Mouse (Mus musculus) retina, adult 2 months (tissue): ENCODE measurements at regions not wholly inside any gene's neighbourhood (a gene's known extent, or its start where the extent isn't known, plus 50 kb on each side); places are given as distances from the start of the nearest gene placed in this dataset.

Source experiments
- DNase-seq: peaks from one replicate; pipeline ENCODE4 v3.0.0-alpha.2; 2012; ENCODE audit warnings: low read depth, low spot score

DNA sequence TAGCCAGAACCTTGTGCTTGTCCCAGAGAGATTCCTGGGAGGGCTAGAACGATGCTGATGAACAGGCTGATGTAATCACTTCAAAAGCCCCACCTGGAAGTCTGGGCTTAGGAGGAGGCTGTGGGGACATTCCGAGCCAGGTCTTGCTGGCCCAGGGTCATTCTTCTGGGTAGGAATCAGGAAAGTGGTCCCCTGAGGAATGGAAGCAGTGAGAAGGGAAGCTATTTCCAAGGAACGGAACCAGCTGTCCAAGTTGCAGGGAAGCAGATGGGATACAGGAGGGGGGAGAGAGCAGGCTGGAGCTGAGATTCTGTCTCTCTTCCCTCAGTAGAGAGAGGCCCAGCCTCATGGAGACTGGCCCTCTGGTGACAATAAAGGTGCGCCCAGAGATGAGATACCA, 243.9 kb downstream of the Tcf7l2 start:
- DNase-seq, result no peak

DNA sequence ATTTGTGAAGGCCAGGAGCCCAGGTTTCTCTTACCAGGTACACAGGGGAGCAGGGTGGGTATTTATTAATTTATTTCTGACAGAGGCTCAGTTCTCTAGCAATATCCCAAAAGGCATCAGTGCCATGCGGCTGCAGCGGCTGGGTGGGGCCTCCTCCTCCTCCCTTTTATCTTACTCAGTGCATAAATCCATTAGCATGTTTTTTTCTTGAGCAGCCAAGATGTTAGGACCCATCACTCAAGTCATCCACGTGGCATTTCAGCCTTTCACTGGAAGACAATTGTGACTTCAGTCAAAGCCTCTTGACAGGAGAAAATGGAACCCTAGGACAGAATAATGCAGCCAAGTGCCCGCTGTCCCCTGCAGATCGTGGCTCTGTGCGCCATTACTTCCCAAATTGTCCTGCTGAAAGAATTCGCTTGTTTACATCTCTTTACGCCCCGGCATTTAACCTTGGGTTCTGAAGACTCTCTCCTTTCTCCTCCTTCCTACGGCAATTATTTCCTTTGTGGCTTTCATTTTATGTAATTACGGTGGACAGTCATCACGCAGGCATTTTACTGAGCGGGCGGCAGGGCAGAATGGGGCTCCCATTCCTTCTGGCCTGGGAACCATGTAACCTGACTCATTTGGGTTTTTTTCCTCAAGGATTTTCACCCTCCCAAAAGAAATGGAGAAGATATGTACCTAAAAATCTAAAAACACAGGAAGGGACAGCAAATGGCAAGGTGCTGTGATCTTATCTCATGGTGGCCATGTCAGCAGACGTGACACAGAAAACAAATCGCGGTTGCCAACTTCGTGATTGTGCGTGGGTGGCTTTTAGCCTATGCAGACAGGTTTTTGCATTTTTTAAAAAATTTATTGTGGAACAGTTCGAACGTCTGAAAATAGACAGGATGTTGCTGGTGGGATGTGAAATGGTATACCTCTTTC, 250.4 kb downstream of the Tcf7l2 start:
- no peak for DNase-seq

DNA sequence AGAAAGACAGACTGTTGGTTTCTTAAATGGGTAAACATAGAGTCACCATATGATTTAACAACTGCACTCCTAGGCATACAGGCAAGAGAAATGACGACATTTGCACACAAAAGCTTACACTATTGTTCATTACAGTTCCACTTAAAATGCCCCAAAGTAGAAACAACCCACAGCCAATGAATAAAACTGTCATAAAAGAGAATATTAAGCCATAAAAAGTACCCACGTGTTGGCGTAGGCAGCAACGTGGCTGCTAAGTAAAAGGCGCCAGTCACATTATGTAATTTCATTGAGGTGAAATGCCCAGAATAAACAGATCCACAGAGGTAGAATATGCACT, 251.1 kb downstream of the Tcf7l2 start:
- no peak for DNase-seq

DNA sequence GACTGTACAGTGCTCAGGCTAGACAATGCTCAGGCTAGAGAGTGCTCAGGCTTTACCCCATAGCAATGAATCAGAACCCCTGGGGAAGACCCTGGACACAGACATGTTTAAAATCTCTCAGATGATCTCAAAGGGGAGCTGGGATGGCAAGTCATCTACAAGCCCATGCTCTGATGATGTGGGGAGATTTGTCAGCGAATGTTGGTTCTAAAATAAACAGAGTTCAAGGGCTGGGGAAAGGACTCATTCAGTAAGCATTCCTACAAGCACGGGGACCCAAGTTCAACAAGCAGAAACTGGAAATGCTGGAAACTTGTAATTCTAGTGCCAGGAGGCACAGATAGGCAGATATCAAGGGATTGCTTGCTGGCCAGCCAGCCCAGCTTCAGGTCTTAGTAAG, 254.1 kb downstream of the Tcf7l2 start:
- DNase-seq, result no peak

DNA sequence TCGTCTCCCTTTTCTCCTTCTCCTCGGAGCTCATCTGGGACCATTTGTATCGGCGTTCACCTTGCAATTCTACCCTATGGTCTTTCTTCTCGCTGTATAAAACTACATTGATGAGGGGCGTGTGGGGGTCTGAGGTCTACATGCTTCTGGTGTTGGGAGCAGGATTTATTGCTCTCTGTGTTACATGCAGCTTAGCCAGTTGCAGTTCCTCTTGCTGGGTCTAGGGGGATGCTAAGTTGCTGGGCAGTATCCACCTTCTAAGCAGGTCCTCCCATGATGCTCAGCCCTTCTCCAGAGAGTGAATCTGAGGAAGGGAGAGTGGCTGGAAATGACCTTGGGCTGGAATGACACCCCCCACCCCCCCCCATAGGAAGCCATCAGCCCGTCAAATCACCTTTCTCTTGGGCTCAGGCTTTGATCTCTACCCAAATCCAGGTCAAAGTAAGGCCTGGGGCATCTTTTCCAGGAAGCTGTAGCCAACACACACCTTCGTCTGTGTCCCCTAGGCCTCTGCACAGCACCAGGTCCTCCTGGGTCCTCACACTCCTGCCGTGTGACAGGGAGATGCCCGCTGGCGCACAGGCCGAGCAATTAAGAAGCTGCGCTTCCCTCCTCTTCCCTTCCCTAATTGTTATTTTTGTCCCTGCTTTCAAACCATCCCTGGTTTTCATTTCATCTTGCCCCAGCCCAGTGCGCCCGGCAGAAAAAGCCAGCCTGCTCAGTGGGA, 257.0 kb downstream of the Tcf7l2 start:
- no peak for DNase-seq

DNA sequence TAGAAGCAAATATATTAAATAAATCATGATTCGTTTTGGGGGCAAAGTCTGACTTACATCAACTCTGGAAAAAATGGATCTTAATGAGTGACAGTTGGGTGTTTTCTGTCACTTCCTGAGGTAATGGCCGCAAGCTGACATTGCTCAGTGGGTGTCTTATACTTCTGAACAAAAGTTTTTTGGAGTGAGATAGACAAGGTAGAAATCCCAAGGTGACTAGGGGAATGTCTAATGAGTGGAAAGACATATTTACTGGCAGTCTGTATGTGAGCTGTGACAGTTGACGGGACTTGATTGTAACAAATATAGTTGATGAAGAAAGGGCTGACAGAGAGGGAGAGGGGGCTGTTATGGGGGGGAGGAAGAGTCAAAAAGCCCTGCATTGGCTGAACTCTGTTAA, 257.8 kb downstream of the Tcf7l2 start:
- no peak for DNase-seq

DNA sequence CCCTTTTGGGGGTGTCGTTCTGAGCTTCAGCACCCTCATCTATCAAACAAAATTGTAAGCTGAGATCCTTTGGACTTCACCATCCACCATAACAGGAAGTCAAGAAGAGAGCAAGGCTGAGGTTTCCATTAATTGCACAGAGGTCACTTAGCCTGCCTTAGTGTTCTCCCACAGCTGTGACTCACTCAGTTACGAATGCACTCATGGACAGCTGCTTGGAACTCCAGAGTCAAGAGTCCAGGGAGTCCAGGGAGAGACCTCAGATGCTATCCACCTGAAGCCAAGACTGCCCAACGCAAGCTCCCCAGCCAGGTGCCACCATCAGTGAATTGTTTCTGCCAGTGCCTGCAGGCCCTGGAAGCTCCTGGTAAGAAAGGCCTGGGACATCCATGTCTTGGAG, 259.8 kb downstream of the Tcf7l2 start:
- no peak for DNase-seq

DNA sequence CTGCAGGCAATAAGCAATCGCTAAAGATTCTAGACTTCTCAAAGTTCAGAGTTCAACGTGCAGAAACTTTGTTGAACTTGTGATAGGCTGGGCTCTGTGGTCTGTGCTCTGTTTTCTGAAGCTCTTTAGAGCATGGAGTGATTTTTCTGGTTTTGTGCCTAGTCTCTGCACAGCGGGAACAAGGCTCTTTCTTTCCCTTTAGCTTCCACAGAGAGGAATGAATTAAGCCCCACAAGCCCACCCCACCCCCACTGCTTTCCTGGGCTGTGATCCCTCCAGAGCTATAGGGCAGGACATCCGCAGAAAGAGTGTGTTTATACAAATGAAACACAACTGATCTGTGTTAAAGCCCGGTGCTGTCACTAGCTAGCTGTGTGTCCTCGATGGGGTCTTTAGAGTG, 264.3 kb downstream of the Tcf7l2 start:
- DNase-seq, result no peak

DNA sequence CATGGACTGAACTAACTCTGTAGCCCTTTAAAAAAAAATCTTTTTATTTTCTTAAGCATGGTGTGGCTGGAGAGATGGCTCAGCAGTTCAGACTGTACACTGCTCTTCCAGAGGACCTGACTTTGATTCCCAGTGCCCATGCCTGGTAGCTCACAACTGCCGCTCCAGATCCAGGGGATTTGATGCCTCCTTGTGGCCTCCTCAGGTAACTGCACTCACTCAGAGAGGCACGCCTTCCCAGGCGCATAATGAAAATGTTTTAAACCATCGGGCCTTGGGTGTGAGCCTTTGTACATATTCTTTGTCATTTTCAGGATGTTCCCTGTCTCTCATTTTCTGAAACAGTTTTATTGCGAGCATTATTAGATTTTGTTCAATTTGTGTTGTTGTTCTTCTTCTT, 265.8 kb downstream of the Tcf7l2 start:
- no peak for DNase-seq

DNA sequence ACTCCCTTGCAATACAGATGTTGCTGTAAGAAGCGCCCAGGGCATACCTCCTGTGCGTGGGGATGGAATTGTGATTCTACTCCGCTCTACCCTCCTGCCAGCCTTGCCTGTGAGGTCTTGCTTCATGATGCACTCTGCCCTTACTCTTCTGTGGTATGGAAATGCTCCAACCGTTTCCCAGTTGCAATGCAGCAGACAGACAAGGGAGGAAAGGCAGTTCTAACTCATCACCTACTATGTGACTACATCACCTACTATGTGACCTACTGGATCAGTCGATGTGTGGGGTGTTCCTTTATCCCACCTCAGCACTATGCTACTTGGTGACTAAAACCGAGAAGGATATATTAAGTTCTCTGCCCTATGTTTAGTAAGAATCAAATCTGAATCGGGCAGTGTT, 269.1 kb downstream of the Tcf7l2 start:
- no peak for DNase-seq

DNA sequence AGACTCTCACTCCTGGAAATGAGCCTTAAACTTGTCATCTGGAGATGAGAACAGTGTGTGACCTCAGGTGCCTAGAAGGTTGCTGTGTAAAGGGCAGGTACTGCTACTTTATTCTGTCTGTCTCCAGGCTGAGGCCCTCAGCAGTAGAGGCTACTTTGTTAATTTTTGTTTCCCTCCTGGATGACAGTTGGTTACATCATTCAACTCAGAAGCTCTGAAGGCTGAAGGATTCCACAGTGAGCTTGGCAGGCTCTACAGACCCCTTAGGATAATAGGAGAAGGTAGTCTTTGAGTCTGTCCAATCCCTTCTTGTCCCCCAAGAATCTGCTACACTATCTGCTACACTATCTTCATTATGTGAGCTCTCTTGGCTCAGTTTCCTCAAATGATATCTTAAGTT, 269.7 kb downstream of the Tcf7l2 start:
- DNase-seq, result no peak

DNA sequence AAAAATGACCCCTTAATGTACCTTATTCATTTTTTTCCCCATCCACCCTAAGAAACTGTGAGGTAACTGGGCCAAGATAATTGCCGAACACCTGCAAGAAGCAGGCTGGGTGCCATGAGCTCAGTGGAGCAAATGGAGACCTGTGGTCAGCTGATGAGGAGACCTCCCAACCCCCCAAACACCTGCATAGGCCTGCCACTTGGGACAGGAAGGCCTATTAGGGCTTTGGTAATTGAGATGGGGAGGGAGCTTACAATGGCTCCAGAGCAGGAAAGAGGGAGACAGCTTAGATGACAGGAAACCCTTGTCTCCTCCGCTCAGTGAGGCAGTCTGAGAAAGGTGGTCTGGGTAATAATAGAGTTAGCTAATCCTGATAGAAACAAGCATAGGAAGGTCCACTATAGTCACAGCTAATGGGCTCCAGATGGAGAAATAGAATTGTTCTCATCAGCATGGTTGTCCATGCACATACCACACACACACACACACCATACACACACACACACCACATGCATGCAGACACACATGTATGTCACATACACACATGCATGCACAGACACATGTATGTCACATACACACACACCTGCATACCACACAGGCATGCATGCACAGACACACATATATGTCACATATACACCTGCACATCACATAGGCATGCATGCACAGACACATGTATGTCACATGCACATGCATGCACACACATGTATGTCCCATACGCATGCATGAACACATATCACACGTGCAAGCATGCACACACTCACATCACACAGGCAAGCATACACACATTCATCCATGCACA, 270.2 kb upstream of the Habp2 start:
- no peak for DNase-seq

DNA sequence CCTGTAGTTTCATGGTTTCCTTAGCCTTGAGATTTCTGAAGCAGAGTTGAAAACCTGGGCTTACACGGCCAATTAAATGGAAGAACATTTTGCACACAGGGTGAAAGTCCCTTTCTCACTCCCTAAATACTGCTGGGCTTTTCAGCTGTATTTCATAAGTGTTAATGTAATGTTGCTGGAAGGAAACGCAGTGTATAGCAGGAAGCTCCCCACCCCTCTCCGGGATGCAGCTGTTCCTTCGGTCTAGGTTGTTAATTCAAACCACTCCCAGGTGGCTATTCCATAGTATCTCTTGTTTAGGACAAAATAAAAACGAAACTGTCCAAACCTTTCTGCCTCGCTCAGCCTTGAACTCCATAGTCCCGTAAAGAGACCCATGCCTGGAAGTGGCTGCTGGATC, 269.4 kb upstream of the Habp2 start:
- no peak for DNase-seq

DNA sequence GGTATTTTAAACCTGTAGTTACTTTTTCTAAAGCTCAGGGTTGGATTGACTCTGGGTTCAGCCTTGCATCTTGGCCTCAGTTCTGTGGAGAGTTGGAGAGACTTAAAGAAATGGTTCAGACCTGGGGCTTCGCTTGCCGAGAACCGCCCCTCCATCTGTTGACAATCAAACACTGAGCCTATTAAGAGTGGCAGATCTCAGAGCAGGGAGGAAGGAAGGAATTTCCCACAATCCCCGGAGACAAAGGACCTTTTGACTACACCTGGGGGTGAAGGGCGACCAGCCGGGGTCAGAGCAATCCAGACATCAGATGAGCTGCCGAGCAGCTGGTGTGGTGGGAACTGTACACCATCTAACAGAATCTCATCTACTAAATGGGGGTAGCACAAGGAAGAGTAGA, 267.8 kb upstream of the Habp2 start:
- DNase-seq, result no peak

DNA sequence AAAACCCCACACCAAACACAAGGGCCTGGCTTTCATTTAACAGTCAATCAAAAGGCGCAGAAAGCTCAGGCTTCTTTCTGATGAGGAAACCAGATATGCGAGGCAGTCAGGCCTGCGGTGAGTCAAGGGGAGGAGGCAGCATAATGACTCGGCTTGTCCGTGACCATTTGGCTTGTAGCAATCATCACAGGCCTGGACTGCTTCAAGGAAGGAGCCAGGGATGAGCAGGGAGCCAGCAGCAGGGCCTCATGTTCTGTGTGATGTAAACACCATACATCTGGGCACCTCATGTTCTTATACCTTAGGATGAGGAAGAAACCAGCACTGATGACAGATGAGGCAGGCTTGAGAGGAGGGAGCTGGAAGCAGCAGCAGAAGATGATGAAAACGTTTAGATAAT, 264.6 kb upstream of the Habp2 start:
- DNase-seq, result no peak

DNA sequence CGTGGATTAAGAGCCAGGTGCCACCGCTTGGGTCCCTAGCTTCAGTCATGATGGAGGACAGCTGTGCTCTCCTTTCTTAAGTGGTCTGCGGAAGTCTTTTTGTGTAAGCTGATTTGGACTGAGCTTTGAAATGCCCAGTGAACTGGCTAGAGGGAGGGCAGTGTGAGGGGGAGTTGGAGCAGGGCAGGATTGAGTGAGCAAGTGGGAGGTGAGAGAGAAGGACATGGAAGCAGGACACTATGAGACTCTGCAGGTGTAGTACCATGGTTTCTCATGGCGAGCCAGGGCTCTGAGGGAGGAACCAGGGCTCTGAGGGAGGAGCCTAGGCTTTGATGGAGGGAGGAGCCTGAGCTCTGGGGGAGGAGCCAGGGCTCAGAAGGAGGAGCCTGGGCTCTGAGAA, 262.3 kb upstream of the Habp2 start:
- no peak for DNase-seq

DNA sequence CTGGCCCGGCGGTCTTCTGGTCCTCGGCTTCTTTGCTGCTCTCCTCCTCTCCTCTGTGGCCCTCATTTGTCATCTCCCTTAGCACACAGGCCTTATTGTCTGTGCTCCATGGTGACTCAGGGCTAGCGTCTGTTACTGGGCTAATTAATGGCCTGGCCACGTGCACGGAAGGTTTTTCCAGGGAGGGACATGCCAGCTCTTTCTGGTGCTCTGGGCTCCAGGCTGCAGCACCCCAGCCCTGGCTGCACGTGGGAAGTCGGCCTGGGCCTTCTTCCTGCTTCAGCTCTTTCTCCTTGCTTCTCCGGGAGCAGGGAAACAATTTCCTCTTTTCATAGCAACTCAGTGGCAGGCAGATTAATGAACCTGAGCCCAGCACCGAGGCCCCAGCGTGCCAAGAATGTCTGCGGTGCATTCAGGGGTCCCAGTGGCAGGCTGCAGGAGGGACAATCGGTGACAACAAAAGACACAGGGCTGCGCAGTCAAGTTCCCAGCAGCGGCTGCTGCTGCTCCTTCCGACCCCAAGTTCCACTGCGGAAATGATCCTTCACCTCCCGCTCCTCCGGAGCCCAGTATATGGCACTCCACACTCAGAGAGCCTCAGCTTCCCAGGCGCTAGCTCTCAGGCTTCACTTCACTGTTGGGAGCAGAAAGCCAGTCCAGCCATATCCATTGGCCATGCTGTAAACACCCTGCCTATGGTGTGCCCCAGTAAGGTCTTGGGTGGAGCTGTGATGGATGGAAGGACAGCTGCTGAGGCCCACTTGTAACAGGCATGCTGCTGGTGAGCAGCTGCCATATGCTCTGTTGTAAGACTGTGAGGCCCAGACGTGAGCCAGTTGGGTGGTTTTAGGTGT, 257.3 kb upstream of the Habp2 start:
- no peak for DNase-seq

DNA sequence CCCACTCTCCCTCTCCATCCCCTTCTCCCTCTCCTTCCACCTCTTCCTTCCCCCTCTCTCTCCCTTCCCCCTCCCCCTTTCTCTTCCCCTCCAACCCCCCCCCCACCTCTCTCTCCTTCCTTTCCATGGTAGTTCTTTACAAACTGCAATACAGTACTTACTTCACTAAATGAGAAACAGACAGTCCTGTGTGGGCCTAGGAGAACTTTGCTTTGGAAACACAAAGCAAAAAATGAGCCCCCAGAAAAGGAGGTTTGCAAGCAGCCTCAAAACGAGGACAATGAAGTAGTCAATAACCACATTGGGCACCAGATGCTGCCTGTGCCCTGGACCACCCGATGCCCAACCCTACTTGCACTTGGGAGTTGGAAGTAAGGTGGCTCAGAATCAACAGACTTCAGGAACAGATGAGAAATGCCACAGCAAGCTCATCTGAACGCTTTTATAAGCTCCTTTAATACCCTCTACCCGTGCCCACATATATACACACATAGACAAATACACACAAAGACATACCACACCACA, 256.5 kb upstream of the Habp2 start:
- no peak for DNase-seq

DNA sequence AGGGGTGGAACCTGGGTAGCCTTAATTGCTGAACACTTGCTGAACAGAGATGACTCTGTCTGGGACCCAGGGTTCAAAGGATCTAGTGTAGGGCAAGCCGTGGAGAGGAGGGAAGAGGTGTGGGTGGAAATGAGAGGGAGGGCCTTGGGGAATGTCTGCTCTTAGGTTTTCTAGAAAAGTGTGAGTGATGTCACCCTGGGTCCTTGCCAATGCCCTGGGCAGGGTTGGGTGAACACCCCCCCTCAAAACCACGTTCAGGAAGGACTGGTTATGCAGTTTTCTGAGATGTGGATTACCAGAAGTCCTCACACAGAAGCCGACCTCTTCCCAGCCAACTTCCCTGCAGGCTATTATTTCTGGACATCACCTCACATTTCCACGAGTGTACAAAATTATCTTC, 252.4 kb upstream of the Habp2 start:
- no peak for DNase-seq

DNA sequence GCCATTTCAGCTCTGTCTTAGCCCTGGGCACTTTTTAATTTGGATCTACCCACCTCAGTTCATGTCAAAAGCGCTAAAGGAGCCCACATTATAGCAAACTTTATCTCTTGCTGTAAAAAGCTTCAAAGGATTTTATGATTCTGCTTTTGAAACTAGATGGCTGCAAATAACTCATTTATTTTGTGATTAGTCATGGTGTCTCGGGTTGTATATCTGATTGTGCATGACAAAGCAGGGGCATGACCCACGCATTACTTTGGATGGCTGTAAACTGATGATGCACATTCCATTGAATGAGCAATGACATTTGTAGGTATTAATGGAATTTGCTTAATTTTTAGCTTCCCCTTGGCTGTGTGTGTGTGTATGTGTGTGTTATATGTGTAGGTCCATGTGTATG, 249.4 kb upstream of the Habp2 start:
- no peak for DNase-seq
